Mouse (Mus musculus): ENCODE results near the gene Gm49711.
"Not testable (repeated sequence)": the region's sequence is repeated elsewhere in the genome, so short reads cannot be mapped to it uniquely, and the experiment has no call there.

Gene Gm49711

DNA sequence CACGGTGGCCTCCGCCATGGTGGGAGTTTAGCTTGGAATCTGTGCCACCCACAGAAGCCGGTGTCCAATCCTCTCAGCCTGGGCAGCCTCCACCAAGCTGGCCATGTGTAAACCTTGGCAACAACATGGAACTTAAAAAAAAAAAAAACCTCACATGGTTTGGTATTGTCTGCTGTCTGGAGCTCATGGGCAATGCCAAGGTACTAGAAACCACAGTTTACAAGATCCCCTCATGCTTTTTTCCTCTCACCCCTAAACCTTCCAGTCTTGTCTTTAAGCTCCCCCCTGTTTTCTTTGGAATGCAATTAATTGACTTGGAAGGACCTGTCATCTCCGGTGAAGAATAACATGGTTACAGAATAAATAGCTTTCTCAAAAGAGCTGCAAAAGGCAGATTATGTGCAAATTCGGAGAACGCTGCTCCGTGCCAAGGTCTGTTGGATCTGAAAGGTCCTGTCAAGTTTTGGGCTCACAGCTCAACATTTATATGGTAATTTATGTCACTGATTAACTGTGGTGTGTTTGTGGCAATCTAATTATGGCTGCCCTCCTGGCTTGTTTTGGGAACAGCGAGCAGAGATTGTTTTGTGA is 138.7 kb downstream of the Gm49711 start:
- no peak for DNase-seq

DNA sequence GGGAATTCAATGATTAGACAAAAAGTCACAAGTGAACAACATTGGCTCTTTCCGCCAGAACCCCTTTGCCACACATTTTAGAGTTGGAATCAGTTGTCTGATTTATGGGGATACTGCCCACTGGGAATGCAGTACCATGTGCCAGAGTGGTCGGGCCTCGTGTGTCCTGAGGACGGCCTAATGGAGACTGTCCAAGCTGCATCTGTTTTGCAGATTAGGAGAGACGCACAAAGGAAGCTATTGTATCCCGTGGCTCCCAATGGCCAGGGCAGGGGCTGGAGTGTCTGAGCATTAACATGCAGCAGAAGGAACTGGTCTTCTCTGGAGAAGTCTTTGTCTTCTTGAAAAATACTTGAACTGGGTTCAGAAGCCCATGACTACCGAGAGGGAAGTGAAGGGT is 142.5 kb downstream of the Gm49711 start:
- DNase-seq = peak; percentile 30

DNA sequence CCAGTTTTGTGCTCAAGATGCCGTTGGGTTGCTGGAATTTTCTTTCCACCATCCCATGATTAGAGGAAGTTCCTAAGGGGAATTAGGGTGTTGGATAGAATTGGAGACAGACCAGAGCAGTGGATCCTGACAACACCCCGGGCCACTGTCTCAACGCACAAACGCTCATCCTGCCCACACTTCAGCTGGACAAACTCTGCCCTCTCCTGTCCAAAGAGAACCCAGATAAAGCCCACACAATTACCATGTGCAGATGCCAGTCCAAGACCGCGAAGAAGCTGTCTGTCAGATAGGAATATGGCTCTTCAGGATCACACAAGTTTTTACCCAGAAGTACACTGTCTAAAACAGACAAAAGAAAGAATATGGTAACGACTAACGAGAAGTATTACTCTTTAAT is 145.5 kb downstream of the Gm49711 start:
- DNase-seq = no peak

DNA sequence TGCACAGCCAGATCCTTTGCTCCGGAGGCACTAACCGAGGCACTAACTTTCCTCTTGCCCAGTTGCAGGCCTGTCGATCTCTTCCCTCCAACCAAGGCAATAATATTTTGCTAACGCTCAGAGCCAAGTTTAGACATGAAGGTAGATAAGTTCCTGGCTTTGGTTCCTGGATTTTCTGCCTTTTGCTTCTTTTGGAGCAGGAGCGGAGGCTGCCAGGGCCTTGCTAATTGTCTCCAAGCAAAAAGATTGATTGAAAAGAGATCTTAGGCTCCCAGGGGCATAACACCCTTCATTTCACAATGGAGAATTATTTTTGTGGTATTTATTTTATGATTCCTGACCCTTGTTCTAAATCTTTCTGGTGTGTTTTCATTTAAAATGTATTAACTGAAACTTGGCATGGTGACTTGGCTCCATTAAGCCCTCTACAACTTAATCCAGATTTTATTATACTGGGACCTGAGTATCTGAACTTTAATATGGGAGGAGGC is 151.2 kb downstream of the Gm49711 start:
- no peak for DNase-seq

DNA sequence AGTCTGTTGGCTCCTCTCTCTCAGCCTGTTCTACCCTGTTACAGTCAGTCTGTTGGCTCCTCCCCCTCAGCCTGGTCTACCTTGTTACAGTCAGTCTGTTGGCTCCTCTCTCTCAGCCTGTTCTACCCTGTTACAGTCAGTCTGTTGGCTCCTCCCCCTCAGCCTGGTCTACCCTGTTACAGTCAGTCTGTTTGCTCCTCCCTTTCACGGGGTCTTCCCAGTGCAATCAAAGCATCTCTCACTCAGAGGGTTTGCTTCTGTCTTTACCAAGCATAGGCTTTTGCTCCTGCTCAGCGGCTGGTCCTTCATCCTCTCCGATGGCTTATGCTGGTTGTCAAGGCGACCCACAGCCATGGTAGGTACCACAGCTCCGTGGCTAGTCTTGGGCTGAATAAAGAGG is 152.2 kb downstream of the Gm49711 start:
- DNase-seq = not testable (repeated sequence)

DNA sequence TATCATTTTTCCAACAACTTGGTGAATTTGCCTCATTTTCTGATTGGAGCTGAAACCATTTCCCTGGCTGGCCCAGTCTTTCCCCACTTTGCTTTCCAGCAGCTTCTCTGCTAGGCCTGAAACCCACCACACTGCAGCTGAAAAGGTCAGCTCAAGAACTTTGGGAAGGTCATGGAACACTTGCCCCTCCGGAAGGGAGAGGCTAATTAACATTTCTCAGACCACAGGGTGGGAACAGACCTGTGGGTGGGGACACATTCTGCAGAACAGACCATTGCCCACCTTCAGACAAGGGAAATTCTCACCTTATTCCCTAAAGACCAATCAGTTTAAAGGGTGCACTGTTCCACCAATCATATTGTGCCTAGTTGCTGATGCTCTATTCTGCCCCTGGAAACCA is 155.8 kb downstream of the Gm49711 start:
- not testable (repeated sequence) for DNase-seq

DNA sequence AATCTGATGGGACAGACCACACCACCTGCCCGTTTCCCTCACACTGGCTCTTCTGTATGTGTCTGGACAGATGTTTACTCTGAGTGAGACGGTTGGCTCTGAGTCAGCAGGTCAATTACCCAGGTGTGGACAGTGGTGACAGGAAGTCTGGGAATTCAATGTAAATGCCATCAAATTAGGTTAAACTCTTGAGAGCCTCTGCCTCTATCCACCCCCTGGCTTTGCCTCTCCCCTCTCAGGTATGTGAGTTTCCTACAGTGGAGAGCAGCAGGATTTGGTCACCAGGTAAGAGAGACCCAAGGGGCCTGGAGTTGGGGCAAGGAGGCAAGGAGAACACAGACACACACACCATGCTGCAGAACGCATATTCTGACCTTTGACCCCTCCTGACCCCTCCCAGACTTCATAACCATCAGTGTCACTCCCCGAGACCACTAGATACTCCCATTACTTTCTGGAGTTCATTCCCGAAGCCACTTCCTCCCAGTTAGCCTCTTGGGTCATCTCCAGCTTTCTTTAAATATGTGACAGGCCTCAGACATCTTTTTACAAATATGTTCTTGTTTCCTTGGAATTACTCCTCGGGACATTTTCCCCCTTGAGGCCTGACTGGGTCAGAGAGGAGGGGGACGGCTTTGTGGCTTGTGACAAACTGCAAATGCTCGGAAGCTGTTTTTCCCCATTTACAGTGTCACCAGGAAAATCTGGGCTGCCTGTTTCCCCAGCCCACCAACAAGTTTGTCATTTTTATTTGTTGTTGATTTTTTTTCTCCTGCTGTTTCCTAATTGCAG is 157.7 kb downstream of the Gm49711 start:
- DNase-seq = no peak

DNA sequence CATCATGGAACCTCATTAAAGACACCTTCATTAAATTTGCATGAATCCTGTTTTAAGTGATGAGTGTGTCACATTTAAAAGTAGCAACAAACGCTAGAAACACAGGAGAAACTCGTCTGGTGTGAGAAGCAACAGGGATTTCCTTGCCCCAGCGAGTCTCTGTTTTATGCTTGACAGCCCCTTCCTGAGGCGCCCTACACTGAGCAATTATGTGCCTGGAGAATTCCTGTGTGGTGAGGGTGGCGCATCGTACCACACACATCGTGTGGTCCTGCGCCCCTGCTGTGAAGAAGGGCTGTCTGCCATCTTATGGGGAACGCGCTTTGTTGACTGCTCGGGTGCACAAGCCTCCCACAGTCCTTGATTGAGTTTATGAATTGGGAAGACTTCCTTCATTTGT is 162.6 kb downstream of the Gm49711 start:
- DNase-seq = no peak

DNA sequence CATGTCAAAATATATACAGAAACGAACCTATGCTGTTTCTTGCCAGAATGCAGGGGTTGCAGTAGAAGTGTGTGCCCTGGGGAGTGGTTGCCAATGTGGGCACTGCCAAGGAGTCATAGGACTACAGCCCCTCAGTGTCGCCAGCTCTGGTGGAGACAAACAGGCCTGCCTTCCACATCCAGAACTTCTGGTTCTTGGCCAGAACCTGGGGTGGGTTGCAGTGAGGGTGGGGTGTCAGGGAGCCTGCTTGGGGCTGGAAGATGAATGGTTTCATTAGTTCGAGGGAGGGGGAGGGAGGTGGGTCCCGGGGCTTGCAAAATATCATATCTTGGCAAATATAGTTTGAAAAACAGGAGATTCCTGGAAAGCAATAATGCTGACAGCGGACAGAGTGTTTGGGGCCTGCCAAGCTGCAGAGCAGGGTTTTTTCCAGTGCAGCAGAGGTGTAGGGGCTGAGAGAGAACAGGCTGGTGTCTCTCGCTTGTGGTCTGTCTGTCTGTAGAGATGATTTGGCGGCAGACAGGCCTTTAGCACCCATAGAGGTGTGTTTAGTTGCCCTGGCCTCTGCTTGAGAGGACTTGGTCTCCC is 170.3 kb downstream of the Gm49711 start:
- no peak for DNase-seq

DNA sequence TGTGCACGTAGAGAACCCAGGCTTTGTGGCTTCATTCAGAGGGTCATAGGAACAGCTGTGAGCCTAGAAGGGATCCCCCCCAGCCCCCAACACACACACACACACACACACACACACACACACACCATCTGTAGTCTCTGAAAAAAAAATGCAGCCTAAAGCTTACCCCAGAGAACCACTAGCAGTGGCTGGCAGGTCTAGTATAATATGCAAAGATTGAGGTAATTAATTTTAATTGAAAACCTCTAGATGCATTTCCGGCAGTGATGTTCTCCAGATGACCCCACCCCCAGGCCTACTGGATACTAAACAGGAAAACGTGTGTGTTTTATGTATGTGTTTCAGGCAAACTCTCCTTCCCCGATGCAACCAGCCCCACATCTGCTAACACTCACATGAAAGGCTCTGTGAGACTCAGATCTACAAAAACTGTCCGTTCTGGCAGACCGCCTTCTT is 172.4 kb downstream of the Gm49711 start:
- no peak for DNase-seq

DNA sequence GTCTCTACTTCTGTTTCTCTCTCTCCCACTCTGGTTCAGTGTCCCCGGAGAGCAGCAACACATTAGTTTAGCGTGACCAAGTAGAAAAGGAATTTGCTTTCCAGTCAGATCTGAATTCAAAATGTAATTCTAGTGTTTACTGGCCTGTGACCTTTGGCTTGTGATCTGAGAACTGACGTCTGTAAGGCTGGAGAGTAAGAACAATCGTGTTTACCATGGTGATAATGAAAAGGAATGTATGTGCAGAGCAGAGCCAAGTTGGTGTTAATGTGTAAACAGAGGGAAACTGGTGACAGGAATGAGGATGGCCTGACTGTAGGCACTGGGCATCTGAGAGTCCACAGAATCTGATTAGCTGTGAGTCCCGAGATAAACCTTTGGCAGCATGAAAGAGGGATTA is 176.4 kb downstream of the Gm49711 start:
- peak; percentile 29 for DNase-seq

DNA sequence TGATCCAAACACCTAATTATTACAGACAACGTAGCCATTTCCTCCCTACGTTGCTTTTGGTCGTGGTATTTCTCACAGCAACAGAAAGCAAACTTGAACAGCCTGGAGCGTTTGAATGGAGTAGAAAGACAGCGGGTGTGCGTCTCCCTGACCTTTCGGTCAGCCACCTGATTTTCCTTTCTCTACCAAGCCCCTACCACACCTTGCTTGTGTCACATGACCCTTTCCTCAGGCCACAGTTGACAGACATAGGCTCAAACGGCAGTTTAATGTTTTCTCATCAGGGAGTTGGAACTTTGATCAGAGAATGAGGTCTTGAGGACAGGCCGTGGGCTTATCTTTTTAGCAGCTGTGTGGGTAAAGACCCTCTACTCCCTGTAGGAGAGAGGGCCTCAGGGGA is 177.1 kb downstream of the Gm49711 start:
- no peak for DNase-seq

Measured in retina, postnatal 1 day (tissue).